Mouse (Mus musculus) activated CD4-positive, CD25-positive, alpha-beta regulatory T cell (primary cell): ENCODE measurements around the gene Scnn1a. TPM values are rescaled to one million over a fixed set of nuclear protein-coding genes. Genes with fewer than 3 reads are reported as not detected.

Experiments
- polyA plus RNA-seq, 2 experiments: library from polyadenylated mRNA; unstranded; fragments of 100-300 nt; shearing (Covaris generic); gene quantifications; one replicate each; pipeline ENCODE4 v1.2.1; 2017

Scnn1a gene
- under 1 TPM; 0.08 to 0.23 TPM for polyA plus RNA-seq

GRCm38 (mm10) chr6:125320323-125320722, at the start of gene Scnn1a:
Gene Scnn1a, plus strand, starts transcription at chr6:125320659.

GRCm38 (mm10) chr6:125285890-125286289, 34.6 kb upstream of the Scnn1a start, which contains the start of gene Tuba3a:
Gene Tuba3a, minus strand, starts transcription at chr6:125286042.

GRCm38 (mm10) chr6:125313546-125314230, 6.8 kb upstream of the Scnn1a start, which contains the start of gene Ltbr:
Gene Ltbr, minus strand, starts transcription at chr6:125313885.

GRCm38 (mm10) chr6:125348721-125349574, 28.5 kb downstream of the Scnn1a start, which contains the start of gene Tnfrsf1a:
Gene Tnfrsf1a, plus strand, starts transcription at chr6:125349362.

GRCm38 (mm10) chr6:125380372-125381360, 60.2 kb downstream of the Scnn1a start, which contains the start of gene Plekhg6:
Gene Plekhg6, minus strand, starts transcription at chr6:125380793.

Other genes starting within 250 kb of the Scnn1a start
- 10 to 100 TPM; 59.3 to 68.3 TPM for gene Chd4, start 224.7 kb upstream of the Scnn1a start, polyA plus RNA-seq
- 10 to 100 TPM; 26.8 to 42.5 TPM for gene Nop2, start 188.8 kb upstream of the Scnn1a start, polyA plus RNA-seq
- 10 to 100 TPM; 20.1 to 25.5 TPM for gene Iffo1, start 175.4 kb upstream of the Scnn1a start, polyA plus RNA-seq
- gene Gapdh, start 154.2 kb upstream of the Scnn1a start, polyA plus RNA-seq, result 100 to 1,000 TPM; 334 to 346 TPM
- 10 to 100 TPM; 31.2 to 32.5 TPM for gene Ncapd2, start 129.0 kb upstream of the Scnn1a start, polyA plus RNA-seq
- gene Mrpl51, start 128.9 kb upstream of the Scnn1a start, polyA plus RNA-seq, result 100 to 1,000 TPM; 101 to 117 TPM
- 10 to 100 TPM; 38.0 to 43.4 TPM for gene Vamp1, start 105.1 kb upstream of the Scnn1a start, polyA plus RNA-seq
- gene Tapbpl, start 88.8 kb upstream of the Scnn1a start, polyA plus RNA-seq, result 100 to 1,000 TPM in 1 of 2 experiments, 10 to 100 TPM in 1; 87.5 to 133 TPM
- 100 to 1,000 TPM; 384 to 542 TPM for gene Cd27, start 83.6 kb upstream of the Scnn1a start, polyA plus RNA-seq
- gene Tuba3a, start 34.6 kb upstream of the Scnn1a start, polyA plus RNA-seq, result 1 to 10 TPM in 1 of 2 experiments, under 1 TPM in 1; 0.71 to 1.2 TPM
- gene Ltbr, start 6.8 kb upstream of the Scnn1a start, polyA plus RNA-seq, result 1 to 10 TPM in 1 of 2 experiments, under 1 TPM in 1; 0.50 to 2.3 TPM
- 10 to 100 TPM; 24.1 to 29.1 TPM for gene Tnfrsf1a, start 28.7 kb downstream of the Scnn1a start, polyA plus RNA-seq
- under 1 TPM in 1 of 2 experiments, not detected in 1; 0.11 TPM for gene Plekhg6, start 60.1 kb downstream of the Scnn1a start, polyA plus RNA-seq
- 100 to 1,000 TPM in 1 of 2 experiments, 10 to 100 TPM in 1; 51.0 to 128 TPM for gene Cd9, start 174.1 kb downstream of the Scnn1a start, polyA plus RNA-seq
- gene Vwf, start 226.1 kb downstream of the Scnn1a start, polyA plus RNA-seq, result 1 to 10 TPM in 1 of 2 experiments, under 1 TPM in 1; 0.11 to 1.1 TPM